Mouse (Mus musculus): ENCODE measurements at regions not wholly inside any gene's neighbourhood (a gene's known extent, or its start where the extent isn't known, plus 50 kb on each side); places are given as distances from the start of the nearest gene placed in this dataset.

- no peak overlapping the region for H3K9ac ChIP-seq (replicated peaks; ENCODE audit: low read length)
- no peaks in the 10 kb centered on the region for H3K9me3 ChIP-seq (ENCODE audit: low read length)
- no peak overlapping the region for H3K4me2 ChIP-seq (ENCODE audit: low read depth, low read length)
- no peaks in the 10 kb centered on the region for H3K27me3 ChIP-seq (ENCODE audit: insufficient read depth, low read length)
- H3K4me3 ChIP-seq (ENCODE audit: low read length), result no peak overlapping the region
- DNase-seq (ENCODE audit: low spot score) (no peak), ATAC-seq (0 out of 2 replicates have a peak, but pooled peaks have one; percentile 21)
- WGBS, result 86% methylated on average over 3 of the region's 3 CpGs
- H3K27ac ChIP-seq, result no peak overlapping the region
- no peaks in the 10 kb centered on the region for H3K4me1 ChIP-seq (ENCODE audit: insufficient read depth, low read length)
- H3K36me3 ChIP-seq (ENCODE audit: insufficient read depth, low read length), result no peaks in the 10 kb centered on the region
- no peak for TF ChIP-seq CTCF (IDR thresholded peaks at IDR 0.05; ENCODE audit: low read depth)
Observed at GRCm38 (mm10) chr15:65196307-65196706, 181.6 kb upstream of the Gm21961 start.

GRCm38 (mm10) chr15:65193654-65194053 is 178.9 kb upstream of the Gm21961 start:
- WGBS, result 95% methylated on average over 1 of the region's 1 CpGs
- Histone ChIP-seq H3K27me3 (ENCODE audit: insufficient read depth, low read length) (no peaks in the 10 kb centered on the region), H3K9me3 (ENCODE audit: low read length) (no peaks in the 10 kb centered on the region), H3K36me3 (ENCODE audit: insufficient read depth, low read length) (no peaks in the 10 kb centered on the region), H3K4me1 (ENCODE audit: insufficient read depth, low read length) (no peaks in the 10 kb centered on the region), H3K4me2 (ENCODE audit: low read depth, low read length) (no peak overlapping the region), H3K27ac (no peak overlapping the region), H3K9ac (replicated peaks; ENCODE audit: low read length) (no peak overlapping the region), H3K4me3 (ENCODE audit: low read length) (no peak overlapping the region)
- ATAC-seq (no peak), DNase-seq (ENCODE audit: low spot score) (peak; percentile 9)
- peak; percentile 36; the same call in 1 of the 2 replicates for TF ChIP-seq CTCF (IDR thresholded peaks at IDR 0.05; ENCODE audit: low read depth)

Measured in hindbrain, postnatal 0 days (tissue).